Mouse (Mus musculus): Measurements from ENCODE around the gene Tnpo2. TPM values are rescaled to one million over a fixed set of nuclear protein-coding genes. Genes with fewer than 3 reads are reported as not detected.

Tnpo2 gene
- polyA plus RNA-seq, 1 experiment from 2014 or later, result 19.3 TPM

GRCm38 (mm10) chr8:85043619-85044018 is 6.9 kb downstream of the Tnpo2 start:
- H3K4me1 ChIP-seq (replicated peaks), result peaks cover 28% of the 10 kb centered on the region
- 84% methylated on average over 6 of the region's 6 CpGs for WGBS (ENCODE audit: insufficient replicate concordance)
- ATAC-seq (ENCODE audit: insufficient read depth), result no peak
- no peaks in the 10 kb centered on the region for H3K27me3 ChIP-seq
- no peak overlapping the region for H3K27ac ChIP-seq (replicated peaks)
- H3K9me3 ChIP-seq (replicated peaks), result no peaks in the 10 kb centered on the region
- no peak overlapping the region for H3K4me2 ChIP-seq
- H3K9ac ChIP-seq, result no peak overlapping the region
- no peak overlapping the region for H3K4me3 ChIP-seq (replicated peaks)
- peaks cover 91% of the 10 kb centered on the region for H3K36me3 ChIP-seq (replicated peaks)

GRCm38 (mm10) chr8:85057367-85057766 is 20.7 kb downstream of the Tnpo2 start:
- ATAC-seq (ENCODE audit: insufficient read depth), result no peak
- Histone ChIP-seq H3K4me1 (replicated peaks) (peaks cover 23% of the 10 kb centered on the region), H3K27me3 (no peaks in the 10 kb centered on the region), H3K4me3 (replicated peaks) (no peak overlapping the region), H3K9ac (no peak overlapping the region), H3K36me3 (replicated peaks) (peaks cover 51% of the 10 kb centered on the region), H3K4me2 (no peak overlapping the region), H3K27ac (replicated peaks) (no peak overlapping the region), H3K9me3 (replicated peaks) (no peaks in the 10 kb centered on the region)
- 77% methylated on average over 7 of the region's 7 CpGs for WGBS (ENCODE audit: insufficient replicate concordance)

- ATAC-seq (ENCODE audit: insufficient read depth), result peak; percentile 75
- under 1% methylated on average over 53 of the region's 53 CpGs for WGBS (ENCODE audit: insufficient replicate concordance)
- no peaks in the 10 kb centered on the region for H3K9me3 ChIP-seq (replicated peaks)
- peaks cover 24% of the 10 kb centered on the region for H3K36me3 ChIP-seq (replicated peaks)
- H3K27ac ChIP-seq (replicated peaks), result no peak within 1 kb of the TSS
- H3K27me3 ChIP-seq, result no peaks in the 10 kb centered on the region
- H3K4me1 ChIP-seq (replicated peaks), result peaks cover 31% of the 10 kb centered on the region
- peak within 1 kb of the TSS; percentile 71 for H3K4me3 ChIP-seq (replicated peaks)
- H3K9ac ChIP-seq, result peak within 1 kb of the TSS; percentile 61
- H3K4me2 ChIP-seq, result peak within 1 kb of the TSS; percentile 94
Measured at GRCm38 (mm10) chr8:85059879-85060616, 23.3 kb downstream of the Tnpo2 start, which contains the start of gene Fbxw9. Gene Fbxw9 (plus strand): TSS chr8:85060055.

GRCm38 (mm10) chr8:85062603-85063002 is 25.9 kb downstream of the Tnpo2 start:
- H3K27me3 ChIP-seq, result no peaks in the 10 kb centered on the region
- 77% methylated on average over 4 of the region's 4 CpGs for WGBS (ENCODE audit: insufficient replicate concordance)
- H3K27ac ChIP-seq (replicated peaks), result no peak overlapping the region
- no peak for ATAC-seq (ENCODE audit: insufficient read depth)
- H3K9me3 ChIP-seq (replicated peaks), result no peaks in the 10 kb centered on the region
- no peak overlapping the region for H3K9ac ChIP-seq
- H3K4me3 ChIP-seq (replicated peaks), result no peak overlapping the region
- H3K36me3 ChIP-seq (replicated peaks), result 0 out of 2 replicates have a peak, but pooled peaks cover 1% of the 10 kb centered on the region
- no peak overlapping the region for H3K4me2 ChIP-seq
- peaks cover 45% of the 10 kb centered on the region for H3K4me1 ChIP-seq (replicated peaks)

GRCm38 (mm10) chr8:85065213-85065612 is 28.5 kb downstream of the Tnpo2 start:
- H3K36me3 ChIP-seq (replicated peaks), result no peaks in the 10 kb centered on the region
- no peak overlapping the region for H3K9ac ChIP-seq
- H3K27ac ChIP-seq (replicated peaks), result peak overlapping the region; percentile 45; the same call in 1 of the 2 replicates
- no peaks in the 10 kb centered on the region for H3K27me3 ChIP-seq
- peak; percentile 47; the same call in 1 of the 2 replicates for ATAC-seq (ENCODE audit: insufficient read depth)
- 45% methylated on average over 2 of the region's 2 CpGs for WGBS (ENCODE audit: insufficient replicate concordance)
- no peak overlapping the region for H3K4me3 ChIP-seq (replicated peaks)
- no peak overlapping the region for H3K4me2 ChIP-seq
- peaks cover 39% of the 10 kb centered on the region for H3K4me1 ChIP-seq (replicated peaks)
- H3K9me3 ChIP-seq (replicated peaks), result no peaks in the 10 kb centered on the region

- no peak overlapping the region for H3K4me2 ChIP-seq
- no peaks in the 10 kb centered on the region for H3K36me3 ChIP-seq (replicated peaks)
- WGBS (ENCODE audit: insufficient replicate concordance), result 86% methylated on average over 2 of the region's 2 CpGs
- no peak overlapping the region for H3K4me3 ChIP-seq (replicated peaks)
- H3K9me3 ChIP-seq (replicated peaks), result no peaks in the 10 kb centered on the region
- peaks cover 41% of the 10 kb centered on the region for H3K4me1 ChIP-seq (replicated peaks)
- no peak overlapping the region for H3K27ac ChIP-seq (replicated peaks)
- no peak overlapping the region for H3K9ac ChIP-seq
- no peaks in the 10 kb centered on the region for H3K27me3 ChIP-seq
- ATAC-seq (ENCODE audit: insufficient read depth), result no peak
Measured at GRCm38 (mm10) chr8:85067155-85067554, 30.4 kb downstream of the Tnpo2 start.

GRCm38 (mm10) chr8:85067982-85068381 is 31.3 kb downstream of the Tnpo2 start, which contains the start of gene Gm5741:
Gene Gm5741 (minus strand): TSS chr8:85067982.
- no peaks in the 10 kb centered on the region for H3K9me3 ChIP-seq (replicated peaks)
- H3K27ac ChIP-seq (replicated peaks), result no peak within 1 kb of the TSS
- ATAC-seq (ENCODE audit: insufficient read depth), result no peak
- peaks cover 49% of the 10 kb centered on the region for H3K4me1 ChIP-seq (replicated peaks)
- no peaks in the 10 kb centered on the region for H3K27me3 ChIP-seq
- no peak within 1 kb of the TSS for H3K9ac ChIP-seq
- H3K36me3 ChIP-seq (replicated peaks), result 0 out of 2 replicates have a peak, but pooled peaks cover under 1% of the 10 kb centered on the region
- no peak within 1 kb of the TSS for H3K4me3 ChIP-seq (replicated peaks)
- H3K4me2 ChIP-seq, result no peak within 1 kb of the TSS

GRCm38 (mm10) chr8:85071041-85071440 is 34.3 kb downstream of the Tnpo2 start:
- Histone ChIP-seq H3K4me1 (replicated peaks) (peaks cover 62% of the 10 kb centered on the region), H3K4me3 (replicated peaks) (peak overlapping the region; percentile 97), H3K27me3 (no peaks in the 10 kb centered on the region), H3K36me3 (replicated peaks) (peaks cover 31% of the 10 kb centered on the region), H3K27ac (replicated peaks) (peak overlapping the region; percentile 94), H3K4me2 (peak overlapping the region; percentile 82), H3K9me3 (replicated peaks) (no peaks in the 10 kb centered on the region), H3K9ac (peak overlapping the region; percentile 88; the same call in 1 of the 2 replicates)
- peak; percentile 29 for ATAC-seq (ENCODE audit: insufficient read depth)
- 54% methylated on average over 5 of the region's 5 CpGs for WGBS (ENCODE audit: insufficient replicate concordance)

- peaks cover 62% of the 10 kb centered on the region for H3K4me1 ChIP-seq (replicated peaks)
- WGBS (ENCODE audit: insufficient replicate concordance), result under 1% methylated on average over 68 of the region's 68 CpGs
Measured at GRCm38 (mm10) chr8:85071514-85072281, 35.0 kb downstream of the Tnpo2 start, which contains the start of gene Dhps. Gene Dhps (plus strand): TSS chr8:85071757.

GRCm38 (mm10) chr8:85072364-85072929 is 35.7 kb downstream of the Tnpo2 start:
- Histone ChIP-seq H3K9ac (peak overlapping the region; percentile 88), H3K27ac (replicated peaks) (peak overlapping the region; percentile 94), H3K36me3 (replicated peaks) (peaks cover 42% of the 10 kb centered on the region), H3K4me2 (peak overlapping the region; percentile 82), H3K9me3 (replicated peaks) (no peaks in the 10 kb centered on the region), H3K4me1 (replicated peaks) (peaks cover 70% of the 10 kb centered on the region), H3K27me3 (no peaks in the 10 kb centered on the region), H3K4me3 (replicated peaks) (peak overlapping the region; percentile 97)
- ATAC-seq (ENCODE audit: insufficient read depth), result no peak
- WGBS (ENCODE audit: insufficient replicate concordance), result 31% methylated on average over 9 of the region's 9 CpGs

More at GRCm38 (mm10) chr8:85071514-85072281, 35.0 kb downstream of the Tnpo2 start, which contains the start of gene Dhps:
- Histone ChIP-seq H3K27ac (replicated peaks) (peak within 1 kb of the TSS; percentile 94), H3K9me3 (replicated peaks) (no peaks in the 10 kb centered on the region), H3K9ac (peak within 1 kb of the TSS; percentile 88), H3K27me3 (no peaks in the 10 kb centered on the region), H3K4me2 (peak within 1 kb of the TSS; percentile 82), H3K4me3 (replicated peaks) (peak within 1 kb of the TSS; percentile 97), H3K36me3 (replicated peaks) (peaks cover 37% of the 10 kb centered on the region)
- ATAC-seq (ENCODE audit: insufficient read depth), result peak; percentile 81

All from liver, embryonic 15.5 days (tissue).